Mouse (Mus musculus) Patski (cell line): ENCODE measurements around the gene Cox19. TPM values are rescaled to one million over a fixed set of nuclear protein-coding genes. Genes with fewer than 3 reads are reported as not detected.
"Not testable (repeated sequence)": the region's sequence is repeated elsewhere in the genome, so short reads cannot be mapped to it uniquely, and the experiment has no call there.

ENCODE experiments used
- ATAC-seq: fragments of 100-300 bp; one replicate; pipeline ENCODE4 v1.8.0; 2021
- CTCF ChIA-PET: fragments of 350-600 bp; sonication (Branson Sonifier 250); formaldehyde crosslinking; loops from one replicate; lab custom pipeline; 2022; ENCODE audit warnings: inconsistent platforms; lab: Charles Lee
- POLR2A ChIA-PET: fragments of 350-600 bp; sonication (Branson Sonifier 250); formaldehyde crosslinking; loops from one replicate; lab custom pipeline; 2022; ENCODE audit warnings: antibody characterized with exemption, inconsistent platforms; lab: Charles Lee
- DNase-seq: peaks from one replicate; pipeline ENCODE4 v3.0.0-alpha.2; 2011; ENCODE audit warnings: low read depth, low spot score
- H3K27me3 ChIP-seq: fragments of 371-371 bp; one replicate; pipeline ENCODE4 v1.5.1; 2021
- CTCF ChIP-seq: fragments of 100-300 bp; IDR thresholded peaks from one replicate; pipeline ENCODE4 v1.5.1; 2021
- in situ Hi-C: fragments of 300-500 bp; cut with MboI; formaldehyde crosslinking; loops from 3 replicates; pipeline ENCODE4 v1.11.1; 2018; ENCODE audit warnings: low pct_unique_long_range_greater_than_20kb, mixed read lengths
- polyA plus RNA-seq: library from polyadenylated mRNA; unstranded; gene quantifications from one replicate; pipeline ENCODE4 v1.2.3, GENCODE M21; 2021

The Cox19 gene
- polyA plus RNA-seq, 1 experiment from 2014 or later, result 66.1 TPM

- ChIA-PET CTCF (no interaction called here), POLR2A (no interaction called here)
- no peak for DNase-seq
- no peaks in the 10 kb centered on the region for H3K27me3 ChIP-seq
- in situ Hi-C loops, result no loop called here
- no peak for TF ChIP-seq CTCF
- ATAC-seq, result no peak
Observed at GRCm38 (mm10) chr5:139335634-139336033, 15.6 kb downstream of the Cox19 start.

- CTCF ChIA-PET, result interaction anchor here (1.1 to 3.3 kb wide), 2 partner anchors 9 to 22 kb away, joined by 7 to 32 read pairs; no protein-coding TSS in a partner anchor
- ATAC-seq, in situ Hi-C loops, DNase-seq, POLR2A ChIA-PET, H3K27me3 ChIP-seq: not testable (repeated sequence)
Observed at GRCm38 (mm10) chr5:139334394-139334793, 16.8 kb downstream of the Cox19 start.

- no peak for ATAC-seq
- in situ Hi-C loops, result no loop called here
Observed at GRCm38 (mm10) chr5:139333301-139334013, 17.8 kb downstream of the Cox19 start.

GRCm38 (mm10) chr5:139332590-139333272 is 18.5 kb downstream of the Cox19 start:
- no peak for TF ChIP-seq CTCF
- no peak for DNase-seq
- no peak for ATAC-seq
- H3K27me3 ChIP-seq, result no peaks in the 10 kb centered on the region
- in situ Hi-C loops, result no loop called here
- POLR2A ChIA-PET, result interaction anchor here (1.0 to 1.1 kb wide), 2 partner anchors 12 to 22 kb away, joined by 4 to 6 read pairs; no protein-coding TSS in a partner anchor
- CTCF ChIA-PET, result interaction anchor here (0.9 to 4.4 kb wide), 10 partner anchors 9 to 169 kb away, joined by 3 to 37 read pairs (median 8); partner anchors contain the start of genes Cox19 and Cyp2w1

More at GRCm38 (mm10) chr5:139333301-139334013, 17.8 kb downstream of the Cox19 start:
- no peak for DNase-seq
- no peaks in the 10 kb centered on the region for H3K27me3 ChIP-seq
- TF ChIP-seq CTCF, result no peak
- ChIA-PET POLR2A (no interaction called here), CTCF (interaction anchor here (0.9 to 4.4 kb wide), 6 partner anchors 10 to 51 kb away, joined by 3 to 37 read pairs (median 20); partner anchors contain the start of genes Cox19 and Cyp2w1)

GRCm38 (mm10) chr5:139331742-139332141 is 19.5 kb downstream of the Cox19 start:
- DNase-seq, result no peak
- peak; percentile 24 for ATAC-seq
- ChIA-PET CTCF (interaction anchor here (0.8 to 4.4 kb wide), 13 partner anchors 8 to 170 kb away, joined by 3 to 37 read pairs (median 7); partner anchors contain the start of genes Cox19 and Cyp2w1), POLR2A (interaction anchor here (1.0 to 1.1 kb wide), 2 partner anchors 13 to 23 kb away, joined by 4 to 6 read pairs; no protein-coding TSS in a partner anchor)
- no peak for TF ChIP-seq CTCF
- in situ Hi-C loops, result no loop called here
- no peaks in the 10 kb centered on the region for H3K27me3 ChIP-seq

GRCm38 (mm10) chr5:139330766-139331165 is 20.5 kb downstream of the Cox19 start:
- no peak for TF ChIP-seq CTCF
- DNase-seq (no peak), ATAC-seq (no peak)
- H3K27me3 ChIP-seq, result no peaks in the 10 kb centered on the region
- CTCF ChIA-PET, result interaction anchor here (0.8 to 4.4 kb wide), 7 partner anchors 12 to 54 kb away, joined by 3 to 37 read pairs (median 10); partner anchors contain the start of genes Cox19 and Cyp2w1
- POLR2A ChIA-PET, result no interaction called here
- in situ Hi-C loops, result no loop called here

- ChIA-PET CTCF (interaction anchor here (0.6 to 5.7 kb wide), 6 partner anchors 16 to 46 kb away, joined by 3 to 39 read pairs (median 5); partner anchors contain the start of gene Cox19), POLR2A (no interaction called here)
- H3K27me3 ChIP-seq, result no peaks in the 10 kb centered on the region
- no peak for ATAC-seq
- no peak for DNase-seq
- TF ChIP-seq CTCF, result no peak
- in situ Hi-C loops, result loop anchor here (5.0 kb wide), 1 partner anchor 45 kb away; no protein-coding TSS in a partner anchor
Observed at GRCm38 (mm10) chr5:139327634-139328020, 23.6 kb downstream of the Cox19 start.

GRCm38 (mm10) chr5:139326986-139327633 is 24.1 kb downstream of the Cox19 start:
- DNase-seq (no peak), ATAC-seq (no peak)
- TF ChIP-seq CTCF, result no peak
- in situ Hi-C loops, result loop anchor here (5.0 kb wide), 1 partner anchor 45 kb away; no protein-coding TSS in a partner anchor
- POLR2A ChIA-PET, result no interaction called here
- CTCF ChIA-PET, result interaction anchor here (0.6 to 5.7 kb wide), 5 partner anchors 16 to 46 kb away, joined by 3 to 39 read pairs (median 5); partner anchors contain the start of gene Cox19
- no peaks in the 10 kb centered on the region for H3K27me3 ChIP-seq

GRCm38 (mm10) chr5:139326111-139326696 is 25.0 kb downstream of the Cox19 start:
- DNase-seq (no peak), ATAC-seq (no peak)
- no peak for TF ChIP-seq CTCF
- ChIA-PET POLR2A (interaction anchor here (0.7 to 1.2 kb wide), 3 partner anchors 44 to 137 kb away, joined by 3 read pairs; no protein-coding TSS in a partner anchor), CTCF (interaction anchor here (1.3 to 5.7 kb wide), 7 partner anchors 17 to 54 kb away, joined by 3 to 39 read pairs (median 4); no protein-coding TSS in a partner anchor)
- in situ Hi-C loops, result loop anchor here (5.0 kb wide), 1 partner anchor 44 kb away; no protein-coding TSS in a partner anchor
- H3K27me3 ChIP-seq, result no peaks in the 10 kb centered on the region
